In the genomic region with DNA sequence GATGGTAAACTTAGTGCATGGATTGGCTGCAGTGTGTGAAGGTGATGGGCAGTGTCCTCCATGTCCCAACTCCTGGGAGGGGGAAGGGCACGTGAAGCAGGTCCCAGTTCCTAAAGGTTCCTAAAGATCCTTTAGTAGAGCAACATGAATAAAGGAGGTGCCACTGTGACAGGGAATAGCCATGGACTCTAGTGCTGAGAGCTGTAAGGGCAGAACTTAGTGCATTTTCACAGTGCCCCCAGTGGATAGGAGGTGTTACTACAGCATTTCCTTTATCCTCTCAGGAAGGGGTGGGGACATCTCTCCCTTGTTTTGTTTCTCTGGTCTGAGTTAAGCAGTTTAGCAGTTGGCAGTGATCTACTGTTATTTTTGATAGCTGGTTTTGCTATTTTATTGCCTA, we compare ENCODE assay signal across 16 mouse cellular contexts.
DNase-seq lines count a peak whose midpoint lies in the region; ATAC-seq and TF ChIP-seq lines count a peak whose summit lies in the region.
"Had no signal": no experiment of that assay in that cellular context is flagged by ENCODE, and none has a peak within 500 bp of the region (broad histone marks: within the 10 kb centered on the region; RNA-seq: fewer than 3 reads in every experiment).

No protein-coding gene starts in this region.

- no peak overlapping the region for H3K27ac ChIP-seq in kidney, postnatal 0 days
- H3K27ac ChIP-seq in MEL (ENCODE audit: control insufficient read depth, low read depth, low read length): no peak overlapping the region
- H3K27ac ChIP-seq in small intestine, adult 2 months (ENCODE audit: insufficient read depth, low read depth, low read length): no peak overlapping the region
- H3K27ac ChIP-seq in hindbrain, embryonic 11.5 days (ENCODE audit: low read depth, low read length): no peak overlapping the region
- H3K27ac ChIP-seq: embryonic facial prominence, embryonic 13.5 days; hindbrain, embryonic 13.5 days; limb, embryonic 13.5 days; lung, embryonic 15.5 days; neural tube, embryonic 15.5 days had no signal

- no peaks in the 10 kb centered on the region for H3K9me3 ChIP-seq in kidney, postnatal 0 days (replicated peaks; ENCODE audit: low read length)
- no peaks in the 10 kb centered on the region; the same call in 1 of the 2 replicates for H3K9me3 ChIP-seq in MEL (replicated peaks; ENCODE audit: insufficient read depth, low read length)
- no peaks in the 10 kb centered on the region for H3K9me3 ChIP-seq in hindbrain, embryonic 11.5 days (ENCODE audit: control insufficient read depth, low read length)
- H3K9me3 ChIP-seq: embryonic facial prominence, embryonic 13.5 days; hindbrain, embryonic 13.5 days; lung, embryonic 15.5 days; neural tube, embryonic 15.5 days had no signal

- TF ChIP-seq RAD21 in MEL (IDR thresholded peaks at IDR 0.05; ENCODE audit: low read depth, low read length): no peak

- TF ChIP-seq POLR2A in MEL (IDR thresholded peaks at IDR 0.05; ENCODE audit: control insufficient read depth in 1 of 2, insufficient read depth in 1 of 2, low read depth in 1 of 2, low read length in 2 of 2, poor library complexity in 1 of 2): no peak
- TF ChIP-seq POLR2A in small intestine, adult 2 months (IDR thresholded peaks at IDR 0.05; ENCODE audit: low read depth, low read length): no peak

- H3K4me1 ChIP-seq in kidney, postnatal 0 days (replicated peaks; ENCODE audit: insufficient read depth, low read length): peaks cover 3% of the 10 kb centered on the region; the same call in 1 of the 2 replicates
- no peaks in the 10 kb centered on the region for H3K4me1 ChIP-seq in MEL (ENCODE audit: control insufficient read depth in 1 of 2, insufficient read depth in 2 of 2, low read length in 2 of 2)
- H3K4me1 ChIP-seq in small intestine, adult 2 months (ENCODE audit: control insufficient read depth, insufficient read depth, insufficient read length, low read length): no peaks in the 10 kb centered on the region
- peaks cover 5% of the 10 kb centered on the region; the same call in 1 of the 2 replicates for H3K4me1 ChIP-seq in hindbrain, embryonic 11.5 days (replicated peaks; ENCODE audit: control insufficient read depth, insufficient read depth, low read length)
- H3K4me1 ChIP-seq: lung, embryonic 15.5 days had no signal

- no peak overlapping the region for H3K9ac ChIP-seq in kidney, postnatal 0 days (ENCODE audit: low read depth, low read length)
- H3K9ac ChIP-seq in MEL (ENCODE audit: control insufficient read depth, low read depth, low read length, poor library complexity, severe bottlenecking): no peak overlapping the region
- H3K9ac ChIP-seq in hindbrain, embryonic 11.5 days (ENCODE audit: low read depth, low read length): no peak overlapping the region
- H3K9ac ChIP-seq: embryonic facial prominence, embryonic 13.5 days; hindbrain, embryonic 13.5 days; limb, embryonic 13.5 days; lung, embryonic 15.5 days; neural tube, embryonic 15.5 days had no signal

- no peak for TF ChIP-seq EP300 in MEL (IDR thresholded peaks at IDR 0.05; ENCODE audit: low read depth in 1 of 2, low read length in 2 of 2)

- no peak overlapping the region for H3K4me2 ChIP-seq in kidney, postnatal 0 days (ENCODE audit: low read length)
- H3K4me2 ChIP-seq in hindbrain, embryonic 11.5 days (replicated peaks; ENCODE audit: low read depth, low read length): no peak overlapping the region
- H3K4me2 ChIP-seq: embryonic facial prominence, embryonic 13.5 days; hindbrain, embryonic 13.5 days; limb, embryonic 13.5 days; lung, embryonic 15.5 days; neural tube, embryonic 15.5 days had no signal

- peak; percentile 36; the same call in 1 of the 2 replicates for TF ChIP-seq CTCF in kidney, postnatal 0 days (IDR thresholded peaks at IDR 0.05; ENCODE audit: low read depth)
- peak in 2 of 3 experiments; percentile 17 to 34; a peak in 4 of 6 replicates for TF ChIP-seq CTCF in MEL (IDR thresholded peaks at IDR 0.05 in 2 of 3, conservative IDR thresholded peaks at IDR 0.05 in 1 of 3; ENCODE audit: control insufficient read depth in 1 of 3, insufficient read depth in 1 of 3, low read depth in 2 of 3, low read length in 3 of 3, poor library complexity in 1 of 3, severe bottlenecking in 1 of 3)
- TF ChIP-seq CTCF in small intestine, adult 2 months (IDR thresholded peaks at IDR 0.05; ENCODE audit: extremely low read depth, insufficient read length, insufficient replicate concordance, low read depth, low read length): peak; percentile 6; the same call in 1 of the 2 replicates

- H3K79me2 ChIP-seq in MEL (ENCODE audit: control insufficient read depth, insufficient read depth, low read length, poor library complexity): no peaks in the 10 kb centered on the region

- no peak overlapping the region for H3K4me3 ChIP-seq in kidney, postnatal 0 days (replicated peaks; ENCODE audit: low read depth, low read length)
- H3K4me3 ChIP-seq in MEL (ENCODE audit: control insufficient read depth in 1 of 2, insufficient read depth in 1 of 2, low read depth in 2 of 2, low read length in 2 of 2): no peak overlapping the region
- H3K4me3 ChIP-seq in small intestine, adult 2 months (ENCODE audit: low read depth, low read length): no peak overlapping the region
- H3K4me3 ChIP-seq in hindbrain, embryonic 11.5 days (ENCODE audit: low read depth, low read length): no peak overlapping the region
- H3K4me3 ChIP-seq: embryonic facial prominence, embryonic 13.5 days; hindbrain, embryonic 13.5 days; limb, embryonic 13.5 days; lung, embryonic 15.5 days; neural tube, embryonic 15.5 days had no signal

- no peak for ATAC-seq in kidney, postnatal 0 days (replicated peaks; ENCODE audit: low FRiP score, low read depth)
- no peak for ATAC-seq in hindbrain, embryonic 11.5 days (ENCODE audit: low FRiP score)

- DNase-seq in kidney, postnatal 0 days (ENCODE audit: low spot score): no peak
- DNase-seq in kidney, postnatal 10 days: no peak
- peak; percentile 50 for DNase-seq in retina, postnatal 1 day
- no peak for DNase-seq in retina, embryonic 14.5 days (ENCODE audit: low spot score)
- peak; percentile 6 for DNase-seq in MEL (ENCODE audit: low read depth, low spot score)
- no peak for DNase-seq in hindbrain, embryonic 11.5 days (ENCODE audit: low spot score)
- DNase-seq: adrenal gland, adult 8-10 months; cerebellum, adult 18-20 months; kidney, adult 9 months; right cerebral cortex, adult 18-20 months had no signal

- H3K27me3 ChIP-seq in kidney, postnatal 0 days (ENCODE audit: insufficient read depth, low read length): no peaks in the 10 kb centered on the region
- H3K27me3 ChIP-seq in MEL (ENCODE audit: control insufficient read depth in 1 of 2, insufficient read depth in 2 of 2, low read length in 2 of 2): no peaks in the 10 kb centered on the region
- no peaks in the 10 kb centered on the region for H3K27me3 ChIP-seq in small intestine, adult 2 months (ENCODE audit: control insufficient read depth, insufficient read depth, low read length)
- H3K27me3 ChIP-seq in hindbrain, embryonic 11.5 days (ENCODE audit: control insufficient read depth, insufficient read depth, low read length): no peaks in the 10 kb centered on the region

- 100% methylated on average over 1 of the region's 1 CpGs for WGBS in kidney, postnatal 0 days
- 89% methylated on average over 1 of the region's 1 CpGs for WGBS in small intestine, adult 2 months
- WGBS in hindbrain, embryonic 11.5 days: 96% methylated on average over 1 of the region's 1 CpGs

- no peaks in the 10 kb centered on the region for H3K36me3 ChIP-seq in kidney, postnatal 0 days (ENCODE audit: insufficient read depth, low read length)
- no peaks in the 10 kb centered on the region for H3K36me3 ChIP-seq in MEL (ENCODE audit: control insufficient read depth in 1 of 2, insufficient read depth in 2 of 2, low read length in 2 of 2)
- H3K36me3 ChIP-seq in small intestine, adult 2 months (ENCODE audit: control insufficient read depth, insufficient read depth, low read length): no peaks in the 10 kb centered on the region
- H3K36me3 ChIP-seq in hindbrain, embryonic 11.5 days (ENCODE audit: control insufficient read depth, insufficient read depth, low read length): no peaks in the 10 kb centered on the region
- H3K36me3 ChIP-seq: embryonic facial prominence, embryonic 13.5 days; hindbrain, embryonic 13.5 days; limb, embryonic 13.5 days; lung, embryonic 15.5 days; neural tube, embryonic 15.5 days had no signal

TF ChIP-seq in MEL, 35 proteins besides CTCF, POLR2A, EP300 and RAD21:
- TF ChIP-seq CHD1 (IDR thresholded peaks at IDR 0.05; ENCODE audit: low read depth, low read length): no peak
- TF ChIP-seq RCOR1 (IDR thresholded peaks at IDR 0.05; ENCODE audit: low read depth, low read length): no peak
- no peak for TF ChIP-seq TCF12 (IDR thresholded peaks at IDR 0.05; ENCODE audit: low read depth, low read length)
- TF ChIP-seq GATA1 (IDR thresholded peaks at IDR 0.05; ENCODE audit: low read depth, low read length): no peak
- TF ChIP-seq ZC3H11A (IDR thresholded peaks at IDR 0.05; ENCODE audit: low read depth, low read length): no peak
- TF ChIP-seq JUND (IDR thresholded peaks at IDR 0.05; ENCODE audit: low read depth, low read length): no peak
- TF ChIP-seq KAT2A (conservative IDR thresholded peaks at IDR 0.05; ENCODE audit: low read depth, low read length): no peak
- TF ChIP-seq BHLHE40 (IDR thresholded peaks at IDR 0.05; ENCODE audit: borderline replicate concordance, low read depth, low read length): no peak
- TF ChIP-seq POLR2AphosphoS2 (IDR thresholded peaks at IDR 0.05; ENCODE audit: low read length): no peak
- TF ChIP-seq ZKSCAN1 (IDR thresholded peaks at IDR 0.05; ENCODE audit: low read depth, low read length): no peak
- no peak for TF ChIP-seq UBTF (IDR thresholded peaks at IDR 0.05; ENCODE audit: borderline replicate concordance, insufficient read depth, low read depth, low read length)
- no peak for TF ChIP-seq USF1 (IDR thresholded peaks at IDR 0.05; ENCODE audit: low read depth, low read length)
- TF ChIP-seq MAZ (IDR thresholded peaks at IDR 0.05; ENCODE audit: low read depth, low read length): no peak

Comparison
In these comparisons a context has a peak if more than half of its experiments do, and no peak if none do; other contexts are left out.
1. DNase-seq: peak in retina, postnatal 1 day (single experiment) and MEL (single experiment); none in kidney, postnatal 0 days (single experiment), kidney, postnatal 10 days (single experiment), retina, embryonic 14.5 days (single experiment) and hindbrain, embryonic 11.5 days (single experiment).
2. Peak in every context shown above with its lines, with median percentiles within 50 percentile points of each other: CTCF ChIP-seq.